Mouse (Mus musculus): Measurements from ENCODE around the gene Clec4a2. TPM values are rescaled to one million over a fixed set of nuclear protein-coding genes. Genes with fewer than 3 reads are reported as not detected.
"Not testable (repeated sequence)": the region's sequence is repeated elsewhere in the genome, so short reads cannot be mapped to it uniquely, and the experiment has no call there.

The Clec4a2 gene
- polyA plus RNA-seq, 2 experiments = 3.1 to 9.9 TPM

- Histone ChIP-seq H3K36me3 (replicated peaks; ENCODE audit: control insufficient read depth, insufficient read depth, low read depth) (no peaks in the 10 kb centered on the region), H3K9ac (replicated peaks) (no peak overlapping the region), H3K27ac (no peak overlapping the region), H3K9me3 (ENCODE audit: control insufficient read depth, low read length) (no peaks in the 10 kb centered on the region), H3K27me3 (ENCODE audit: control insufficient read depth, insufficient read depth, low read length) (no peaks in the 10 kb centered on the region), H3K4me1 (replicated peaks; ENCODE audit: control insufficient read depth in 2 of 2, insufficient read depth in 2 of 2, low read length in 1 of 2) (no peaks in the 10 kb centered on the region), H3K4me3 (ENCODE audit: insufficient read depth in 1 of 2, low read depth in 2 of 2, low read length in 2 of 2) (no peak overlapping the region), H3K4me2 (ENCODE audit: low read depth) (no peak overlapping the region)
- 22% methylated on average over 1 of the region's 1 CpGs for WGBS (ENCODE audit: insufficient replicate concordance)
- ATAC-seq (ENCODE audit: insufficient read depth) (no peak), DNase-seq (ENCODE audit: low read depth in 3 of 3, low spot score in 3 of 3) (no peak)
- no peak for TF ChIP-seq EP300 (IDR thresholded peaks at IDR 0.05; ENCODE audit: low read depth)
- no peak for TF ChIP-seq CTCF (IDR thresholded peaks at IDR 0.05; ENCODE audit: low read depth)
These were observed 63.9 kb downstream of the Clec4a2 start for GRCm38 (mm10) chr6:123170106-123170505.

- H3K9ac ChIP-seq (replicated peaks) = no peak overlapping the region
- no peak overlapping the region for H3K4me2 ChIP-seq (ENCODE audit: low read depth)
- H3K4me3 ChIP-seq (ENCODE audit: insufficient read depth in 1 of 2, low read depth in 2 of 2, low read length in 2 of 2) = no peak overlapping the region
- no peaks in the 10 kb centered on the region for H3K36me3 ChIP-seq (replicated peaks; ENCODE audit: control insufficient read depth, insufficient read depth, low read depth)
- ATAC-seq (ENCODE audit: insufficient read depth) (no peak), DNase-seq (ENCODE audit: low read depth in 3 of 3, low spot score in 3 of 3) (no peak)
- no peaks in the 10 kb centered on the region for H3K27me3 ChIP-seq (ENCODE audit: control insufficient read depth, insufficient read depth, low read length)
- TF ChIP-seq EP300 (IDR thresholded peaks at IDR 0.05; ENCODE audit: low read depth) = no peak
- no peaks in the 10 kb centered on the region for H3K9me3 ChIP-seq (ENCODE audit: control insufficient read depth, low read length)
- no peaks in the 10 kb centered on the region for H3K4me1 ChIP-seq (replicated peaks; ENCODE audit: control insufficient read depth in 2 of 2, insufficient read depth in 2 of 2, low read length in 1 of 2)
- H3K27ac ChIP-seq = no peak overlapping the region
These were observed 64.8 kb downstream of the Clec4a2 start for GRCm38 (mm10) chr6:123171040-123171439.

- Histone ChIP-seq H3K27ac (no peak within 1 kb of the TSS), H3K36me3 (replicated peaks; ENCODE audit: control insufficient read depth, insufficient read depth, low read depth) (no peaks in the 10 kb centered on the region), H3K4me1 (replicated peaks; ENCODE audit: control insufficient read depth in 2 of 2, insufficient read depth in 2 of 2, low read length in 1 of 2) (no peaks in the 10 kb centered on the region), H3K9me3 (ENCODE audit: control insufficient read depth, low read length) (no peaks in the 10 kb centered on the region), H3K4me3 (ENCODE audit: insufficient read depth in 1 of 2, low read depth in 2 of 2, low read length in 2 of 2) (no peak within 1 kb of the TSS), H3K4me2 (ENCODE audit: low read depth) (no peak within 1 kb of the TSS), H3K27me3 (ENCODE audit: control insufficient read depth, insufficient read depth, low read length) (no peaks in the 10 kb centered on the region), H3K9ac (replicated peaks) (no peak within 1 kb of the TSS)
- DNase-seq (ENCODE audit: low read depth in 3 of 3, low spot score in 3 of 3) = no peak
- TF ChIP-seq EP300 (IDR thresholded peaks at IDR 0.05; ENCODE audit: low read depth) (no peak), CTCF (IDR thresholded peaks at IDR 0.05; ENCODE audit: low read depth) (no peak)
- WGBS (ENCODE audit: insufficient replicate concordance) = 49% methylated on average over 4 of the region's 4 CpGs
- ATAC-seq (ENCODE audit: insufficient read depth) = no peak
These were observed 66.4 kb downstream of the Clec4a2 start, which contains the start of gene Clec4b2 for GRCm38 (mm10) chr6:123172593-123172992. TSS of gene Clec4b2 (plus strand) at chr6:123172893.

- no peak overlapping the region for H3K4me2 ChIP-seq (ENCODE audit: low read depth)
- ATAC-seq (ENCODE audit: insufficient read depth) (no peak), DNase-seq (ENCODE audit: low read depth in 3 of 3, low spot score in 3 of 3) (no peak)
- TF ChIP-seq EP300 (IDR thresholded peaks at IDR 0.05; ENCODE audit: low read depth) (no peak), CTCF (IDR thresholded peaks at IDR 0.05; ENCODE audit: low read depth) (no peak)
- H3K27me3 ChIP-seq (ENCODE audit: control insufficient read depth, insufficient read depth, low read length) = no peaks in the 10 kb centered on the region
- no peak overlapping the region for H3K27ac ChIP-seq
- H3K36me3 ChIP-seq (replicated peaks; ENCODE audit: control insufficient read depth, insufficient read depth, low read depth) = no peaks in the 10 kb centered on the region
- no peaks in the 10 kb centered on the region for H3K4me1 ChIP-seq (replicated peaks; ENCODE audit: control insufficient read depth in 2 of 2, insufficient read depth in 2 of 2, low read length in 1 of 2)
- no peak overlapping the region for H3K9ac ChIP-seq (replicated peaks)
- WGBS (ENCODE audit: insufficient replicate concordance) = 42% methylated on average over 1 of the region's 1 CpGs
- H3K9me3 ChIP-seq (ENCODE audit: control insufficient read depth, low read length) = no peaks in the 10 kb centered on the region
- no peak overlapping the region for H3K4me3 ChIP-seq (ENCODE audit: insufficient read depth in 1 of 2, low read depth in 2 of 2, low read length in 2 of 2)
These were observed 69.3 kb downstream of the Clec4a2 start for GRCm38 (mm10) chr6:123175549-123175948.

GRCm38 (mm10) chr6:123184862-123185261 is 78.6 kb downstream of the Clec4a2 start:
- WGBS (ENCODE audit: insufficient replicate concordance) = 48% methylated on average over 2 of the region's 2 CpGs
- peak; percentile 40; the same call in 1 of the 2 replicates for TF ChIP-seq CTCF (IDR thresholded peaks at IDR 0.05; ENCODE audit: low read depth)
- not testable (repeated sequence) for H3K4me2 ChIP-seq (ENCODE audit: low read depth); H3K36me3 ChIP-seq (replicated peaks; ENCODE audit: control insufficient read depth, insufficient read depth, low read depth); H3K4me3 ChIP-seq (ENCODE audit: insufficient read depth in 1 of 2, low read depth in 2 of 2, low read length in 2 of 2); ATAC-seq (ENCODE audit: insufficient read depth); H3K9me3 ChIP-seq (ENCODE audit: control insufficient read depth, low read length); H3K27ac ChIP-seq; DNase-seq (ENCODE audit: low read depth in 3 of 3, low spot score in 3 of 3); H3K4me1 ChIP-seq (replicated peaks; ENCODE audit: control insufficient read depth in 2 of 2, insufficient read depth in 2 of 2, low read length in 1 of 2); H3K9ac ChIP-seq (replicated peaks); H3K27me3 ChIP-seq (ENCODE audit: control insufficient read depth, insufficient read depth, low read length)

Other genes with a start within 250 kb of the Clec4a2 start
- gene Necap1, start 232.0 kb upstream of the Clec4a2 start, polyA plus RNA-seq (2012; rRNA removed) = 13.6 and 13.8 TPM in 2 replicates
- gene Necap1, start 232.0 kb upstream of the Clec4a2 start, polyA plus RNA-seq (2014; fragmentation: Nextera tagmentation; extraction: Ambion mirVana) = 17.9 and 20.1 TPM in 2 replicates
- 1.8 and 3.0 TPM in 2 replicates for gene Clec4a1, start 184.6 kb upstream of the Clec4a2 start, polyA plus RNA-seq (2012; rRNA removed)
- gene Clec4a1, start 184.6 kb upstream of the Clec4a2 start, polyA plus RNA-seq (2014; fragmentation: Nextera tagmentation; extraction: Ambion mirVana) = 4.1 and 5.9 TPM in 2 replicates
- 0.92 and 1.3 TPM in 2 replicates for gene Clec4a3, start 153.9 kb upstream of the Clec4a2 start, polyA plus RNA-seq (2012; rRNA removed)
- 4.8 and 5.1 TPM in 2 replicates for gene Clec4a3, start 153.9 kb upstream of the Clec4a2 start, polyA plus RNA-seq (2014; fragmentation: Nextera tagmentation; extraction: Ambion mirVana)
- not detected in 2 replicates for gene Clec4a4, start 116.1 kb upstream of the Clec4a2 start, polyA plus RNA-seq (2012; rRNA removed)
- 0.14 TPM in 1 of 2 replicates, not detected in the other for gene Clec4a4, start 116.1 kb upstream of the Clec4a2 start, polyA plus RNA-seq (2014; fragmentation: Nextera tagmentation; extraction: Ambion mirVana)
- gene Clec4b1, start 56.5 kb upstream of the Clec4a2 start, polyA plus RNA-seq (2012; rRNA removed) = 0.06 TPM in 2 replicates
- not detected in 2 replicates for gene Clec4b1, start 56.5 kb upstream of the Clec4a2 start, polyA plus RNA-seq (2014; fragmentation: Nextera tagmentation; extraction: Ambion mirVana)
- gene Clec4b2, start 66.5 kb downstream of the Clec4a2 start, polyA plus RNA-seq (2012; rRNA removed) = 0.04 and 0.08 TPM in 2 replicates
- gene Clec4b2, start 66.5 kb downstream of the Clec4a2 start, polyA plus RNA-seq (2014; fragmentation: Nextera tagmentation; extraction: Ambion mirVana) = 0.11 TPM in 1 of 2 replicates, not detected in the other
- gene Clec4n, start 123.4 kb downstream of the Clec4a2 start, polyA plus RNA-seq (2012; rRNA removed) = 4.2 and 6.0 TPM in 2 replicates
- gene Clec4n, start 123.4 kb downstream of the Clec4a2 start, polyA plus RNA-seq (2014; fragmentation: Nextera tagmentation; extraction: Ambion mirVana) = 12.0 and 14.2 TPM in 2 replicates
- 0.37 and 0.59 TPM in 2 replicates for gene Clec4d, start 155.7 kb downstream of the Clec4a2 start, polyA plus RNA-seq (2012; rRNA removed)
- gene Clec4d, start 155.7 kb downstream of the Clec4a2 start, polyA plus RNA-seq (2014; fragmentation: Nextera tagmentation; extraction: Ambion mirVana) = 0.81 and 0.92 TPM in 2 replicates
- 0.39 and 0.52 TPM in 2 replicates for gene Clec4e, start 183.4 kb downstream of the Clec4a2 start, polyA plus RNA-seq (2012; rRNA removed)
- 0.85 and 1.7 TPM in 2 replicates for gene Clec4e, start 183.4 kb downstream of the Clec4a2 start, polyA plus RNA-seq (2014; fragmentation: Nextera tagmentation; extraction: Ambion mirVana)
- not detected in 2 replicates for gene Vmn2r19, start 201.9 kb downstream of the Clec4a2 start, polyA plus RNA-seq (2012; rRNA removed)
- gene Vmn2r19, start 201.9 kb downstream of the Clec4a2 start, polyA plus RNA-seq (2014; fragmentation: Nextera tagmentation; extraction: Ambion mirVana) = not detected in 2 replicates

All from liver, embryonic 14.5 days (tissue).